Comparison of ENCODE assay signal across 16 mouse cellular contexts in the genomic region with DNA sequence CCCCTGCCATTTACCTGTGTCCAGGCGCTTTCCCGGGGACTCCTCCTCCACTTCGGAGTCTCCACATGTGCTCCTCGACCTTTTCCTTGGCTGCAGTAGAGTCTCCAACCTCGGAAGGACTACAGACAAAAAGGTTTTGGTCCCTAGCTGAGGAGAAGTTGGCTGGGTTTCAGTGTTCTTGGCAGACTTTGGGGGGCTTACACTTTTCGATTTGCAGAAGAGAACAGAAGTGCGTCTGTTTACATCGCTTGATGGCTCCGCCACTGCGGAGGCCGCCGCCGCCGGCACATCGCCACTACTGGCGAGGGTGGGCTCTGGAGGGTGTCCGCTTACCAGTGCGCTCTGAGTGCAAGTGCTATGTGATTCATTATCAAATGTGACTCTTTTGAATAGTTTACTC. TPM values are rescaled to one million over a fixed set of nuclear protein-coding genes. Genes with fewer than 3 reads are reported as not detected.
DNase-seq lines count a peak whose midpoint lies in the region; ATAC-seq and TF ChIP-seq lines count a peak whose summit lies in the region.
"Had no signal": no experiment of that assay in that cellular context is flagged by ENCODE, and none has a peak within 500 bp of the region (broad histone marks: within the 10 kb centered on the region; RNA-seq: fewer than 3 reads in every experiment).

No protein-coding gene starts in this region.

- TF ChIP-seq CTCF in midbrain, postnatal 0 days (IDR thresholded peaks at IDR 0.05) = no peak

- 88% methylated on average over 18 of the region's 18 CpGs for WGBS in embryonic facial prominence, embryonic 14.5 days
- WGBS in embryonic facial prominence, embryonic 10.5 days = 96% methylated on average over 18 of the region's 18 CpGs
- WGBS in midbrain, postnatal 0 days = 74% methylated on average over 18 of the region's 18 CpGs
- WGBS in midbrain, embryonic 13.5 days = 95% methylated on average over 18 of the region's 18 CpGs

- DNase-seq in embryonic facial prominence, embryonic 14.5 days (ENCODE audit: low spot score) = peak; percentile 29
- no peak for DNase-seq in embryonic facial prominence, embryonic 10.5 days (ENCODE audit: low spot score)
- DNase-seq in layer of hippocampus, adult 11-12 months (ENCODE audit: low spot score) = peak; percentile 21
- no peak for DNase-seq in layer of hippocampus, adult 9-10 months (ENCODE audit: low spot score)
- peak; percentile 82 for DNase-seq in midbrain, postnatal 0 days (ENCODE audit: low spot score)
- DNase-seq in layer of hippocampus, postnatal 14 days (ENCODE audit: low spot score in 2 of 2) = peak; percentile 28 to 74
- no peak for DNase-seq in adrenal gland, postnatal 36 days
- DNase-seq: cerebellum, adult 2 months; gastrocnemius, postnatal 14 days; heart, postnatal 10 days; liver, embryonic 13.5 days; spleen, adult 18-20 months had no signal

- H3K4me2 ChIP-seq in embryonic facial prominence, embryonic 14.5 days (ENCODE audit: low read depth, low read length) = no peak overlapping the region
- H3K4me2 ChIP-seq in midbrain, postnatal 0 days (ENCODE audit: low read depth, low read length, poor library complexity, severe bottlenecking) = no peak overlapping the region
- H3K4me2 ChIP-seq in midbrain, embryonic 13.5 days (replicated peaks) = no peak overlapping the region
- H3K4me2 ChIP-seq: embryonic facial prominence, embryonic 15.5 days; liver, embryonic 13.5 days; neural tube, embryonic 13.5 days had no signal

- H3K9ac ChIP-seq in embryonic facial prominence, embryonic 14.5 days (ENCODE audit: low read depth, low read length) = no peak overlapping the region
- no peak overlapping the region for H3K9ac ChIP-seq in midbrain, postnatal 0 days (replicated peaks; ENCODE audit: low read length, poor library complexity, severe bottlenecking)
- H3K9ac ChIP-seq in midbrain, embryonic 13.5 days (replicated peaks) = no peak overlapping the region
- H3K9ac ChIP-seq: embryonic facial prominence, embryonic 15.5 days; liver, embryonic 13.5 days; neural tube, embryonic 13.5 days had no signal

- H3K27me3 ChIP-seq in embryonic facial prominence, embryonic 14.5 days (replicated peaks; ENCODE audit: control insufficient read depth, insufficient read depth, low read length) = no peaks in the 10 kb centered on the region
- H3K27me3 ChIP-seq in embryonic facial prominence, embryonic 10.5 days (replicated peaks; ENCODE audit: low read depth, poor library complexity, severe bottlenecking) = no peaks in the 10 kb centered on the region
- H3K27me3 ChIP-seq in midbrain, postnatal 0 days (ENCODE audit: insufficient read depth, low read length) = no peaks in the 10 kb centered on the region
- no peaks in the 10 kb centered on the region for H3K27me3 ChIP-seq in midbrain, embryonic 13.5 days
- H3K27me3 ChIP-seq: embryonic facial prominence, embryonic 15.5 days; liver, embryonic 13.5 days; neural tube, embryonic 13.5 days had no signal

- H3K4me1 ChIP-seq in embryonic facial prominence, embryonic 14.5 days (ENCODE audit: control insufficient read depth, insufficient read depth, low read length) = no peaks in the 10 kb centered on the region
- H3K4me1 ChIP-seq in embryonic facial prominence, embryonic 10.5 days = no peaks in the 10 kb centered on the region
- no peaks in the 10 kb centered on the region for H3K4me1 ChIP-seq in midbrain, postnatal 0 days (ENCODE audit: insufficient read depth, low read length)
- H3K4me1 ChIP-seq in midbrain, embryonic 13.5 days (replicated peaks) = no peaks in the 10 kb centered on the region
- H3K4me1 ChIP-seq: embryonic facial prominence, embryonic 15.5 days; limb, embryonic 10.5 days; liver, embryonic 13.5 days; neural tube, embryonic 13.5 days had no signal

- H3K9me3 ChIP-seq in embryonic facial prominence, embryonic 14.5 days (ENCODE audit: control insufficient read depth, low read length) = no peaks in the 10 kb centered on the region
- H3K9me3 ChIP-seq in embryonic facial prominence, embryonic 10.5 days = no peaks in the 10 kb centered on the region
- H3K9me3 ChIP-seq in midbrain, postnatal 0 days (ENCODE audit: low read length) = no peaks in the 10 kb centered on the region
- H3K9me3 ChIP-seq in midbrain, embryonic 13.5 days = no peaks in the 10 kb centered on the region
- H3K9me3 ChIP-seq: embryonic facial prominence, embryonic 15.5 days; limb, embryonic 10.5 days; liver, embryonic 13.5 days; neural tube, embryonic 13.5 days had no signal

- H3K36me3 ChIP-seq in embryonic facial prominence, embryonic 14.5 days (ENCODE audit: control insufficient read depth, insufficient read depth, low read length) = peaks cover 95% of the 10 kb centered on the region
- H3K36me3 ChIP-seq in embryonic facial prominence, embryonic 10.5 days (replicated peaks) = peaks cover 100% of the 10 kb centered on the region
- H3K36me3 ChIP-seq in midbrain, postnatal 0 days (ENCODE audit: insufficient read depth, low read length) = peaks cover 53% of the 10 kb centered on the region
- peaks cover 95% of the 10 kb centered on the region for H3K36me3 ChIP-seq in midbrain, embryonic 13.5 days

- no peak overlapping the region for H3K4me3 ChIP-seq in embryonic facial prominence, embryonic 14.5 days (ENCODE audit: low read depth, low read length)
- H3K4me3 ChIP-seq in embryonic facial prominence, embryonic 10.5 days = no peak overlapping the region
- H3K4me3 ChIP-seq in midbrain, postnatal 0 days (ENCODE audit: low read depth, low read length) = no peak overlapping the region
- H3K4me3 ChIP-seq in midbrain, embryonic 13.5 days (replicated peaks) = no peak overlapping the region
- H3K4me3 ChIP-seq: embryonic facial prominence, embryonic 15.5 days; limb, embryonic 10.5 days; liver, embryonic 13.5 days; neural tube, embryonic 13.5 days had no signal

- no peak for ATAC-seq in embryonic facial prominence, embryonic 14.5 days (ENCODE audit: low read depth)
- ATAC-seq in midbrain, postnatal 0 days (ENCODE audit: low FRiP score) = no peak
- ATAC-seq in midbrain, embryonic 13.5 days = no peak

- H3K27ac ChIP-seq in embryonic facial prominence, embryonic 14.5 days (replicated peaks; ENCODE audit: low read depth, low read length) = no peak overlapping the region
- no peak overlapping the region for H3K27ac ChIP-seq in embryonic facial prominence, embryonic 10.5 days (replicated peaks)
- no peak overlapping the region for H3K27ac ChIP-seq in midbrain, postnatal 0 days (ENCODE audit: low read depth, low read length)
- H3K27ac ChIP-seq in midbrain, embryonic 13.5 days = no peak overlapping the region
- H3K27ac ChIP-seq: embryonic facial prominence, embryonic 15.5 days; limb, embryonic 10.5 days; liver, embryonic 13.5 days; neural tube, embryonic 13.5 days had no signal

RNA-seq across cellular contexts. Expression of a gene that starts 33.3 kb away (rescaled TPM):
- polyA plus RNA-seq in embryonic facial prominence, embryonic 14.5 days (2014; fragmentation: Nextera tagmentation; extraction: Ambion mirVana) = 22.2 and 23.0 TPM in 2 replicates
- 22.2 and 23.5 TPM in 2 replicates for polyA plus RNA-seq in embryonic facial prominence, embryonic 10.5 days (2016; fragmentation: Nextera tagmentation; extraction: Ambion mirVana)
- 42.2 and 51.4 TPM in 2 replicates for total RNA-seq in midbrain, postnatal 0 days (2014; rRNA removed)
- polyA plus RNA-seq in midbrain, postnatal 0 days (2015; fragmentation: Nextera tagmentation; extraction: Ambion mirVana) = 9.7 and 11.7 TPM in 2 replicates
- 26.9 and 29.1 TPM in 2 replicates for polyA plus RNA-seq in midbrain, embryonic 13.5 days (2015; fragmentation: Nextera tagmentation; extraction: Ambion mirVana)
- total RNA-seq in layer of hippocampus, postnatal 14 days (2021) = 10 to 100 TPM; 50.1 to 50.2 TPM
- total RNA-seq in adrenal gland, postnatal 36 days (2021) = 10 to 100 TPM; 54.0 to 65.9 TPM

RNA-seq across cellular contexts. Expression of a gene that starts 50.7 kb away (rescaled TPM):
- 14.9 and 16.5 TPM in 2 replicates for polyA plus RNA-seq in embryonic facial prominence, embryonic 14.5 days (2014; fragmentation: Nextera tagmentation; extraction: Ambion mirVana)
- polyA plus RNA-seq in embryonic facial prominence, embryonic 10.5 days (2016; fragmentation: Nextera tagmentation; extraction: Ambion mirVana) = 38.5 and 39.3 TPM in 2 replicates
- 19.2 and 20.7 TPM in 2 replicates for total RNA-seq in midbrain, postnatal 0 days (2014; rRNA removed)
- polyA plus RNA-seq in midbrain, postnatal 0 days (2015; fragmentation: Nextera tagmentation; extraction: Ambion mirVana) = 4.3 and 4.5 TPM in 2 replicates
- 28.0 and 28.7 TPM in 2 replicates for polyA plus RNA-seq in midbrain, embryonic 13.5 days (2015; fragmentation: Nextera tagmentation; extraction: Ambion mirVana)
- 10 to 100 TPM; 12.9 to 13.5 TPM for total RNA-seq in layer of hippocampus, postnatal 14 days (2021)
- total RNA-seq in adrenal gland, postnatal 36 days (2021) = 10 to 100 TPM in 1 of 2 experiments, 1 to 10 TPM in 1; 9.6 to 11.3 TPM

Comparison
In these comparisons a context has a peak if more than half of its experiments do, and no peak if none do; other contexts are left out.
1. DNase-seq: peak in embryonic facial prominence, embryonic 14.5 days (single experiment), layer of hippocampus, adult 11-12 months (single experiment), midbrain, postnatal 0 days (single experiment) and layer of hippocampus, postnatal 14 days (2 of 2); none in embryonic facial prominence, embryonic 10.5 days (single experiment), layer of hippocampus, adult 9-10 months (single experiment) and adrenal gland, postnatal 36 days (0 of 2).